24 mouse cellular contexts compared by ENCODE assay signal in genomic region chr4:52558080-52558479, GRCm38 (mm10). TPM values are rescaled to one million over a fixed set of nuclear protein-coding genes. Genes with fewer than 3 reads are reported as not detected.
"Had no signal": no experiment of that assay in that cellular context is flagged by ENCODE, and none has a peak within 500 bp of the region (broad histone marks: within the 10 kb centered on the region; RNA-seq: fewer than 3 reads in every experiment).

No protein-coding gene starts in this region.

- H3K9ac ChIP-seq: liver, embryonic 15.5 days; neural tube, embryonic 15.5 days had no signal

- ATAC-seq: lung, postnatal 0 days had no signal

- DNase-seq: kidney, adult 11 months; kidney, adult 9 months; kidney, postnatal 36 days; lung, adult 2 months; lung, postnatal 4 days; right cerebral cortex, adult 18-20 months; right cerebral cortex, postnatal 25 days; thymus, postnatal 36 days had no signal

- H3K9me3 ChIP-seq: limb, embryonic 10.5 days; liver, embryonic 15.5 days; neural tube, embryonic 15.5 days had no signal

- H3K36me3 ChIP-seq: limb, embryonic 10.5 days; liver, embryonic 15.5 days; neural tube, embryonic 15.5 days had no signal

- H3K27ac ChIP-seq: kidney, postnatal 0 days; layer of hippocampus, adult 2 months; limb, embryonic 10.5 days; liver, embryonic 15.5 days; neural tube, embryonic 15.5 days had no signal

- H3K4me2 ChIP-seq: liver, embryonic 11.5 days; liver, embryonic 15.5 days; neural tube, embryonic 15.5 days had no signal

- H3K27me3 ChIP-seq: liver, embryonic 15.5 days; neural tube, embryonic 15.5 days had no signal

- H3K4me3 ChIP-seq: layer of hippocampus, adult 2 months; limb, embryonic 10.5 days; liver, embryonic 15.5 days; myocyte; neural tube, embryonic 15.5 days had no signal

- H3K4me1 ChIP-seq: limb, embryonic 10.5 days; liver, embryonic 15.5 days; neural tube, embryonic 15.5 days had no signal

RNA-seq across cellular contexts. Expression of gene Toporsl, which starts 38.0 kb away (rescaled TPM):
- total RNA-seq: layer of hippocampus, adult 2 months; layer of hippocampus, postnatal 10 days; left cerebral cortex, postnatal 10 days; megakaryocyte, adult 5-6 weeks had no signal
- polyA plus RNA-seq: kidney, postnatal 0 days; limb, embryonic 10.5 days; limb, embryonic 14.5 days; liver, embryonic 15.5 days; lung, adult 2 months; lung, postnatal 0 days; myocyte; neural tube, embryonic 11.5 days; neural tube, embryonic 15.5 days; small intestine, adult 2 months; stomach, embryonic 16.5 days; thymus, postnatal 0 days had no signal
